ENCODE assay signal across 24 mouse cellular contexts in the genomic region with DNA sequence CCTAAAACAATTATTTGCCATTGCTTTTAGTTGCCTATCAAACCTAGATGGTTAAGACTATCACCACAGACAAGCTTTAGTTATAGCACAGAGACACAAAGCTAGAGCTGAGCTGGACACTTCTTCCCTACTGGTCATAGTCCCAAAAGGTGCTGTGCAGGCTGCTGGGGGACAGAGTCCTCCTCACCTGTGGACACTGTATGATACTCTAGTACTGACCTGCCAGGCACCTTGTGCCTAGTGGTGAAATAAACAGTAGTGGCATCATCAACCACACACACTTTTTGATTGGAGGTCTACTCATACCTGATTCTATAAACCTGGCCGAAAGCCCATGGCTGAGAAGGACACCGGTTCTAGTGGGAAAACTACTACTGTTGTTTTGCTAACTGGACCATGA.
"Had no signal": no experiment of that assay in that cellular context is flagged by ENCODE, and none has a peak within 500 bp of the region (broad histone marks: within the 10 kb centered on the region; RNA-seq: fewer than 3 reads in every experiment).

No protein-coding gene starts in this region.

- H3K4me3 ChIP-seq: gastrocnemius, adult 2 months; heart, embryonic 10.5 days; heart, embryonic 12.5 days; hindbrain, embryonic 10.5 days; hindbrain, embryonic 12.5 days; intestine, embryonic 15.5 days; limb, embryonic 13.5 days had no signal

- H3K9me3 ChIP-seq: heart, embryonic 10.5 days; heart, embryonic 12.5 days; intestine, embryonic 15.5 days had no signal

- H3K4me1 ChIP-seq: hindbrain, embryonic 10.5 days; hindbrain, embryonic 12.5 days; intestine, embryonic 15.5 days; limb, embryonic 13.5 days had no signal

- H3K4me2 ChIP-seq: heart, embryonic 12.5 days; hindbrain, embryonic 12.5 days; hindbrain, embryonic 14.5 days; intestine, embryonic 15.5 days; limb, embryonic 13.5 days had no signal

- H3K27ac ChIP-seq: gastrocnemius, adult 2 months; heart, embryonic 10.5 days; hindbrain, embryonic 10.5 days; hindbrain, embryonic 12.5 days; hindbrain, embryonic 14.5 days; intestine, embryonic 15.5 days; limb, embryonic 13.5 days had no signal

- H3K36me3 ChIP-seq: hindbrain, embryonic 12.5 days; intestine, embryonic 15.5 days had no signal

- H3K9ac ChIP-seq: heart, embryonic 12.5 days; hindbrain, embryonic 12.5 days; hindbrain, embryonic 14.5 days; intestine, embryonic 15.5 days; limb, embryonic 13.5 days had no signal

- H3K27me3 ChIP-seq: heart, embryonic 12.5 days; hindbrain, embryonic 12.5 days; intestine, embryonic 15.5 days; limb, embryonic 13.5 days had no signal

- DNase-seq: gastrocnemius, adult 2 months; gastrocnemius, postnatal 10 days; gastrocnemius, postnatal 25 days; heart, postnatal 10 days; heart, postnatal 4 days; kidney, adult 18-20 months; kidney, adult 8-10 months; kidney, postnatal 10 days; kidney, postnatal 25 days; kidney, postnatal 4 days; layer of hippocampus, adult 9-11 months; layer of hippocampus, postnatal 36 days; left cerebral cortex, postnatal 4 days had no signal

- ATAC-seq: forebrain, embryonic 16.5 days; hindbrain, embryonic 16.5 days; inflammation-experienced regulatory T-cells, adult 6 months; intestine, embryonic 15.5 days; intestine, postnatal 0 days had no signal
